Mouse (Mus musculus) adrenal gland, postnatal 25 days (tissue): ENCODE data around the gene Evc. TPM values are rescaled to one million over a fixed set of nuclear protein-coding genes. Genes with fewer than 3 reads are reported as not detected.
A peak's percentile ranks its signal among the peaks of the same experiment; 100 is the strongest.

ENCODE experiments used
- DNase-seq: peaks from one replicate; pipeline ENCODE4 v3.0.0; 2021; ENCODE audit warnings: mixed read lengths
- total RNA-seq: library from RNA; stranded (reverse); gene quantifications from 2 replicates; pipeline ENCODE4 v1.2.3, GENCODE M21; 2021

Gene Evc
- total RNA-seq, 1 experiment from 2014 or later: 12.5 TPM

DNA sequence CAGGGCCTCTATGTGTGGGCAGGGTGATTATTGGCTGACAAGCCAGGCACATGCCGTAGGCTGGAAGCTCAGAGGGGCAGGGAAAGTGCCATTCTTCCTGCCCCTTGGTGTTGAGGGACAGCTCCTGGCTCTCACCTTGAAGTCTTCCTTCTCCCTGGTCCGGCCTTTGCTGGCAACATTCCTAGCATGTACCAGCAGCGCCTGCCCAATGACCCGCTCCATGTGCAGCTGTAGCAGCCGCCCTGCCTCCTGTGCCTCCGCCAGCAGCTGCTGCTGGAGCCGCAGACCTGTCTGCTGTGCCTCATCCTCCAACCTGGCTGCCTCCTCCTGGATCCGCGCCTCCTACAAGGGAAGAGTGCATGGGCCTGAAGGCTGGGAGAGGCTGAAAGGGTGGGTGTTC, 26.7 kb downstream of the Evc start:
- no peak for DNase-seq

DNA sequence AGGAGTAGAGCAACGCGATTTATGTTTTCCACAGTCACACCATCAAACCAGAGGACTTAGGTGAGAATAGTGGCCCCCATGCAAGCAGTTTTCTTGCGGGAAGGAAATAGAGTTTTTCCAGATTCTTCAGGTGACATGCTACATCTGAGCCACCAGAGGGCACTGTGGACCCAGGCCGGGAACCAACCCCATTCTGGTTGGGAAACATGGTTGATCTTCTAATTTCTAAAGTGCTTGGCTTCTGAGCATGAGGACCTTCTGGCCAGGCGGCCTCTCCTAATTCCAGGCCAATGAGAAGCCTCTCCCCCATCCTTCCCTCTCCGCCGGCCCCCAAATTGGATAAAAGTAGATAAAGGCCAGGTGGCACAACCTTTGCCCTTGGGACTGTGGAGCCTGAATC, 38.3 kb downstream of the Evc start:
- peak; percentile 41 for DNase-seq

DNA sequence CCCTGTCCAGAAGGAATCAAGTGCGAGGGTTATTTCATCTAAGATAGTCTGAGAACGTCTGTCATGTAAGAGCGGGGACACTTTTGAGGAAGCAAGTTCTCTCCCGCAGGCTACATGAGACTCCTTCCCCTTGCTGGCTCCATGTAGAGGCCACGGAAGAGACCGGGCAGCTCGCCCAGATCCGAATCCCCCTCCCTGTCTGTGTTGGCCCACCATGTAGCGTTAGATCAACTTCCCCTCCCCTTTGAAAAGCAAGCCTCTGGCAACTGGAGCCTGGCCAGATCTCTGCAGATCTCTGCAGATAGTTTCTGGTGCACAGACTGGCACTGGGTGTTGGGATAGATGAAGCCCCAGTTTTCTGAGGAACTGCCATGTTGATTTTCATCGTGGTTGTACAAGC, 40.0 kb downstream of the Evc start:
- DNase-seq: no peak

DNA sequence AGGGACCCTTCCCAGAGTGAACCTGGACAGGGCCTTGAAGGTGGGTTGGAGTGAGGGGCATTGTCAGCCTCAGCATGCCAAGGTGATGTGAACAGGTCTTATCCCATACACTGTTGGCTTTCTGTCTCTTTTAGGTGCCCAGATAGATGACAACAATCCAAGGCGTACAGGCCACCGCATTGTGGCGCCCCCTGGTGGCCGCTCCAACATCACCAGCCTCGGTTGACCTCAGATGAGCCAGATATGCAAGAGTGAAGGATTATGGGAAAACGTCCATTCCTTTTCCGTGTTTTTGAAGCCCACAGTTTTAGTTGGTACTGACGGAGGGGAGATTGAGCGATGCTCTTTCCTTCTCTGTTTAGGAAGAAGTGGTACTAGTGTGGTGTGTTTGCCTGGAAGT, 45.7 kb downstream of the Evc start:
- no peak for DNase-seq

DNA sequence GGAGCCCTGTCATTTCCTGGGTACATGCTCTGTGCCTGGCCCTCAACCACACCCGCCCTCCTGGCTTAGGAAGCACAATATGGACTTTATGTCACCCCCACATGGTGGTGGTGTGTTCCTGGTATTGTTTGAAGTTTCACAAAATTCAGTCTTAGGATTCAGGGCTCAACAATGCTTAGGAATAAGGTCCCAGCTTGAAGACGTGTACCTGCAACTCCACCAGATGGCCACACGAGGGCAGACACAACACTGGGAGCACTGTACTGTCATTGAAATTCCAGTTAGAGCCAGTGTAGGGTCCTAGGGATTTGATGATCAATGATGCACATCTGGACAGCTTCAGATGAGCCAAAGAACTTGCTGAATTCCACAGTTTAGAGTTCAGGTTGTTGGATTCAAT, 47.5 kb downstream of the Evc start:
- DNase-seq: peak; percentile 23

DNA sequence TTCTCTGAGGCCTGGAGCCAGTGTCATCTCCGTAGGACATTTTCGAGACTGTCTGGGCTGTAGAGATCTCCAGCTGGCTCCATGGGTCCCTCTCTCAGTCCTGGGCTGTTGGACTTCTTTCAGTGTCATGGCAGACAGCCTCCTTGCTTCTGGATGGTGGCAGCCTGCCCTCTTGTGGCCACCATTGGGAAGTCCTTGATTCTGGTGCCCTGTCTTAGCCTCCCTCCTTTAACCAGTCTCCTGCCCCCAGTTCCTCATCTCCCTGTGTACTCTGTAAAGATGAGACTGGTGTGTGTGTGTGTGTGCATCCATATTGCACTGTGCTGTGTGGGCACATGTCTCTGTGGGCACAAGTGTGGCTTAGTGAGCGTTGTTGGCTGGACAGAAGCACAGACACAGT, 48.3 kb downstream of the Evc start:
- DNase-seq: peak; percentile 51

DNA sequence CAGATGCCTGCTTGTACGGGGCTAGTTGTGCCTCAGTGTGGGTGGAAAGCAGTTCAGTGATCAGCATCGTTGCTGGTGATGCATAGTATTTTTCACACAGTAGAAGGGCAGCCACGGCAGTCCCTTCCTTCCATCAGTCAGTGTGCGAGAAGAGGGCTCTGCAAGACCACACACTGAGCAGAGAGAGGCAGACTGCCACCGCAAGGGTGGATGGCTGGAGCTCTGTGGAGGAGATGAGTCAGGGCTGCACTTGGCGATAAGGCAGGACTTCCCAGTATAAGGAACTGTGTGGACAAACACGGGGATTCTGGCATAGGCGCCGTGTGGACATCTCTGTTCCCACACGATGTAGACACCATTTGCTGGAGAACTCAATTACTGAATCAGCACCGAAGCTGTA, 55.7 kb downstream of the Evc start:
- no peak for DNase-seq

DNA sequence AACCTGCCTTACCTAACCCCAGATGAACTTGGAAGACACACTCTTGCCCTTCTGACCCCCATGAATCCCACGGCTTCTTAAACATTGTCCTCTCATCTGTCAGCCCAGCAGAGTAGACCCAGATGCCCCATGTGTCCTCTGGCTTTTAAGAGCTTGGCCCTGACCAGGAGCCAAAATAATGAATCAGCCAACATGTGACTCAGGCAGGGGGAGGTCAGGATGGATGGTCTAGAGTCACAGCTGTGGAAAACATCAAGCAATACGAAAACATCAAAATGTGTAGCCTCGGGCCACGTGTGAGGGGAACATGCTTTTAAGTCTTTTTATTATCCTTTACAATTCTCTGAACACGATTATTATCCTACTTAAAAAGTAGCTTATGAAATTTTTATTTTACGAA, 72.9 kb downstream of the Evc start:
- peak; percentile 43 for DNase-seq

DNA sequence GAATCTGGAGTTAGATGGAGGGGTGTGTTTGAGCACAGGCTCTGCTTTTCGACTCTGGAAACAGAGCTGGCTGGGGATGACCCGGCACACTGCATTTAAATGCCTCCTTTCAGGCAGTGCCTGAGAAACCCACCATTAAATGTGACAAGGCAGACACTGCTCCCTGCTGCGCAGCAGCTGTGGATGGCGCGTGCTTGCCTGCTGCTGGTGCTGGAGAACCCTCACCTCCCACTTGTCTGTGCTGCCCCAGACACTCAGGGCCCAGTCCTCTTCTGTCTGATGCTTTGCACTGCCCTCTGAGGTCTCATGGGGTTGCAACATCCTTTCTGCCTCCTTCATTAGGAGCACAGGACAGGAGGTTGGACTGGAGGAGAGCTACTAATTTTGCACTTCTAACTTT, 75.0 kb downstream of the Evc start:
- DNase-seq: no peak

DNA sequence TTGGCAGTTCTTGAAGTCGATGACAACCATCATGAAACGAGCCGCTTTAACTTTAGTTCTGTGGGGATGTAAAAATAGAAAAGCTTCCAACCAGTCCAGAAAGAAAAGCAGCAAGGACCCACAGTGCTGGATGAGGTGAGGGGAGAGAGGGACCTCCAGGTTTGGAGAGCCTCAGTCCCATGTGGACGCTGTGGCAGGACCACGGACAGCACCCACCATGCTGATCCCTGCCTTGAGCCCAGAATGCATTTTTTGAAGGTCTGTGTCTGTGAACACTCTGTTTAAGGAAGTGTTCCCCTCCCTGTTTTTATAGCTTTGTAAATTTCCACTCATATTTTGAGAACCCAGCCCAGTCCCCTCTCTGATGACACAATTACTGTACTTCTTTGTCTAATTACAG, 79.5 kb downstream of the Evc start:
- peak; percentile 60 for DNase-seq

DNA sequence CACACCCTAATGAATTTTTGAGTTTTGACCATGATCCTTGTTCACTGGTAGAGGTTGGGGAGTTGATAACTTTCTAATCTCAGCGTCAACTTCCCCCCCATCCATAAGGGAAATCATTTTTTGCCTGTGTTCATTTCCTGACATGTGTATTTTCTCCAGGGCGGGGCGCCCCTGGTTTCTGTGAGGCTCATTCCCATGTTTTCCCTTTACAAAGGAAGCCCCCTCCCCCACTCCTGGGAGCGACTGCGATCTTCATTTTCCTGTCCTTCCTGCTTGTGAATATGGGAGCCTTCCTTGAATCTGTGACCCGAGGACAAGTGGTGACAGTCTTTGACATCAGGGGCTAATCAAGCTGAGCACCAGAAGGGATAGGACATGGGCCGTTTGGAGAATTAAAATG, 79.9 kb downstream of the Evc start:
- DNase-seq: no peak

DNA sequence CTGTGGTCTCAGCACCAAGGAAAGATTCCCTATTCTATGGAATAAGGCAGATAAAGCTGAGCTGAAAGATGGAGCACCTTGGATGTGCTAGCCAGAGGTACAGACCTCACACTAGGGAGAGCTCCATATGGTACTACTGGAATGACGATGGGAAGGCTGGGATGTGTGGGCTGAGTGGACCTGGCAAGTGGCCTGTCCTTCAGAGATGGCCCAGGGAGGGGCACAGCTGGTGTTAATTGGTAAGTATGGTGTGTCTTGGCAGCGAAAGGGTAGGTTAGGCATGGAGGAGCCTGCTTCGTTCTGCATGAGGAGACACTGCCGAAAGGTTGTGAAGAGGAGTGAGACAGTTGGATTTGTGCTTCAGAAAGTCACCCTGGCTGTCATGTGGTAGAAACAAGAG, 82.2 kb downstream of the Evc start:
- DNase-seq: no peak

DNA sequence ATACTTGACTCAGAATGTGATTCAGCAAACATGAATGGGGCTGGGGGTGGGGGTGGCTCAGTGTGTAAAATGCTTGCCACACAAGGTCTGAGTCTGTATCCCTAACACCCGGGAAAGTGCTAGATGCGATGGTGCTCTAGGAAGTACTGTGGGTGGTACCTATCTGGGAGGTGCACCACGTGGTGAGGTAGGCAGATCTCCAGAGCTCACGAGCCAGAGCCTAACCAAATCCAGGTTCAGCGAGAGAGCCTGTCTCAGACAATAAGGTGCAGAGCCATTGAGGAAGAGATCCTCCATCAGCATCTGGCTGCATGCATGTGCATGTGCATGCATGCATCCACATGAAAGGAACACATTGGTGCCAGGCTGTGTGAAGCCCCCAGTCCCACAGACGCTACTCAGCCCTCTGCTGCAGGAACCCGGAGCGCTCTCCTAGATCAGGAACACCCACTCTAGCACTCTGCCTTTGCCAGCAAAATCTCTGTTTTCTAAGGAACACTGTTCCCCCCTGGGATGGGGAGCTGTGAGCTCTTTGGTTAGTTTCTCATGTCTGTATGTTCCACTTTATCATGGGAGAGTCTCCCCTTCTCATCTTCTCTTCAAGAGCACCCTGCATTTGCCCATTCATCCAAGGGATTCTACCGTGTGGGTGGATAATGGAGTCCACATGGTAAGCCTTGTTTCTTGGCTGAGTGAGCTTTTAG, 84.4 kb downstream of the Evc start:
- DNase-seq: no peak

DNA sequence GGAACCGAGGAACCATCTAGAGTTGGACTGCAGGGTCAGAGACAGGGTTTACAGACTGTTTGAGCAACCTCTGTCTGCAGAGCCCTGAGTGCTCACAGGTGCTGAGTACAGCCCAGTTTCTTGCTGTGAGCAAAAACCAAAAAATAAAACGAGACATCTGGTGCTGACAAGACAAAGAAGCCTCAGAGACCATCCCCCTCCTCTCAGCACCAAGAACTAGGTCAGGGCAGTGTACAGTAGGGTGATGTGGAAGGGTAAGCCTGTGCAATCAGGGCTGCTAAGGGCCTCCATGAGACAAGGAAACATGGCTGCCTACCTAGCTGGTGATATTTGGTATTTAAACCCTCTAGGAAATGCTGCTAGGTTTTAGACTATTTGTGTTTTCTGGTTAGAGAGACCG, 85.1 kb downstream of the Evc start:
- DNase-seq: no peak

DNA sequence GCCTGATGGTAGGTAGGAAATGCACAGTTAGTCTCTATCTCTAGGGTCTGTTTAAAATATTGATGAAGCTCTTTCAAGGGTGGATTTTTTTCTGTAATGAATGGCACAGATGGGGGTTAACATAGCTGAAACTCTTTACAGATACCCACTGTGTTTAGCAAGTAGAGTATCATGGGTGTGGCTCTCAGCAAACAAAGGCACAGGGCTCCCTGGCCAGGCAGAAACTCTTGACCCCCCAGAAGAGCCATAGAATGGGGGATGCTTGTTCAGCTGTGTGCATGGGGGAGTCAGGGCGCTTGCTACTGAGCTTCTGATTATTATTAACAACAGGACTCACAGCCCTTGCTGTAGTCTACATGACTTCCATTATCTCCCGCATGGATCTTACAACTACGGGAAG, 87.8 kb downstream of the Evc start:
- DNase-seq: no peak

DNA sequence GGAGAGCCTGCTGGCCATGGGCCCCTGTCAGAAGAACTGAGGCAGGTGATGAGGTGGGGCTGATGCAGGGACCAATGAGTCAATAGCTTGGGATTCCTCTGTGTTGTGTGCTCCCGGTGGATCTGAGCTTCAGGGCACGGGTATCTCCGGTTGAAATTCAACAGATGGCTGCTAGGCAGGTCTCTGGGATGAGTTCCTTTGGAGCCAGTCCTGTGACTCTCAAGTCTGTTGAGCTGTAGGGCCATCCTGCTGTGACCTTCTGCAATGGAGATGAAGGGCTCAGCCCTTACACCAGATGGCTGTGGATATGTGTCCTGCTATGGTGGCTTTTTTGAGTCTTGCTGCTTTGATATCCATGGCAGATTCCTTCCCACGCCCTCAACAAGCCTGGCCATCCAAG, 89.2 kb downstream of the Evc start:
- DNase-seq: no peak

DNA sequence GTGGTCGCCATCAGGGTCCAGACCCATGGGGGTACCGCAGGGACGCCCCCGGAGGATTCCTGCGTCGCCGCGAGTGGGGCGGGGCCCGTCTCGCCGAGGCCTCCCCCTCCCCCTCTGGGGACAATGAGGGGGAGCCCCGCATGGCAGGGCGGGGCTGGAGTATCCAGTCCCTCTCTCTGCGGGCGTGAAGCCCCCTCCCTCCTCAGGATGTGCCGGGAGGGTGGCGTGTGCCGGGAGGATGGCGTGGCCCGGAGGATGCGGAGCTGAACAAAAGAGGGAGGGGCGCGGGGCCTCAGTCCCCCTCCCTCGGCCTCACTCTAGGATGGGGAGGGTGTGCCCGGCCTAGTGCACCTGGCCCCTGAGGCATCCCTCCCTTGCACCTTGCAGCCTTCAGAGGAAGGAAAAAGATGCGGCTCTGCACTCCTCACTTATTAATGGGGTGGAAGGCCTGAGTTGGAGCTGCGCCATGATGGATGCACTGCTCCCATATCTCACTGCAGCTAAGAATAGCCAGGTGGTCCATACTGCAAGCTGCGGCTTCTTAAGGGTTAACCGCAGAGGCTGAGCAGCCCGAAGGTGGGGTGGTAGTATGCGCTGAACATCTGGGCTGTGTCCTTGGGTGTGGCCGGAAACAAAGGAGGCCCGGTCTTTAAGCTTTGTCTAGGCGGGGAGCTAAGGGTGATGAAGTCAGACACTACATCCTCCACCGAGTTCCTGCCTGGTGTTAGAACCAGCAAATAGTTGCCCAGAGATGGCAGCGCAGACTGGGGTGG, 90.4 kb downstream of the Evc start:
- no peak for DNase-seq

DNA sequence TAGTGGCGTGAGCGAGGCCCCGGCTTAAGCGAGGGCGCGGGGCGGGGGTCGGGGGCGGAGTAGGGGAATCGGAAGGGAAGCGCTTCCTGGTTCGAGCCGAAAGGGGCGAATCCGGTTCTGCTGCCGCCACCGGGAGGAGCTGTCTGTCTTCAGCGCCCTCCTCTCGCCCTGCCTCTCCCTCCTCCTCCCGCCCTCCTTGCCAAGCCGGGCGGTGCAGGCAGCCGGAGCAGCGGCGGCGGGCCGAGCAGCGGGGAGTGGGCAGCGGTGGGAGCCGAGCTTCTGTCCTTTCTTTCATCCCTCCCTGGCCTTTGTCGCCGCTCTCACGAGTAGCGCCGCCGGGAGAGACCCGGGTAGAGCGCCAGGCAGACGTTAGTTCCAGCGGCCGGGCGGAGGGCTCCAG, 91.0 kb downstream of the Evc start:
- DNase-seq: peak; percentile 45

DNA sequence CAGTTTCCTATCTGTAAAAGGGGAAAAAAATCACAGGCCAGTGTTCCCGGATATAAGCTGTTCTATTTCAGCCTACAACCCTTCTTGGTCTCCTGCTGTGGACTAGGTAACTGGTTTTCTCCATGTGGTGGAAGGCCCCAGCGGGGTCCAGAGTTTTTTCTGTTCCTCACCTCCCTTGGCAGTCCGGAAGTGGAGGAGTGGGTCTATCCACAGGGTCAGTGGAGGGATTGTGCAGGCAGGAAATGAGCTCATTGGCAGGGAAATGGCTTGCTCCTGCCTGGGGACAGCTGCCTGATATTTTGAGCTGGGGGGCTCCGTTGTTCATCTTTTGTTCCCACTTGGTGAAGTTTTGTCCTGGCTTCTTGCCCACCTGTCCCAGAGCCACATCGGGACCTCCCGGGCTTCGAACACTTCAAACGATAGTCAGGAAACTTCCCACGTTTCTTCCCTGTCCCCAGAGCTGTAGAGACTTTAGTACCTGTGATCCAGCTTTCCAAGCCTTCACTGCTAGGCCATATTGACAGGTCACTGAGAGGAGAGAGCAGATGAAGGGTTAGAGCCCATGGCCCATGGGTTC, 91.9 kb downstream of the Evc start:
- DNase-seq: no peak

DNA sequence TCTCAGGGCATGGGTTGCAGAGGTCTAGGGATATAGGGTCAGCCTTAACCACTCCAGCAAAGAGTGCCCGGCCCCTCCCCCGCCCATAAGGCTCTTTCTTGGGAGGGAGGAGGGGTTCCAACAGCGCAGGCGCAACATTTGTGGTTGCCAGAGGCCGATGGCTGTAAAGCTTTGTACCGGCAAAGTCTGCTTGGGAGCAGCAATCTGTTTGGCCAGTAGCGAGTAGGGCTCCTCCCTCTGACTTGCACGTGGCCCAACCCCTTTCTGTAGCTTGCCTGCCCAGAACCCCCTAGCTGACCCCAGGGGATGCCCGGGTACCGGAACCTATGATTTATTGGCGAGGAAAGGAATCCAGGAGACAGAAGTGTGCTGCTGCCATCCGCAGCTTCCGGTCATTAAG, 92.5 kb downstream of the Evc start:
- DNase-seq: no peak

DNA sequence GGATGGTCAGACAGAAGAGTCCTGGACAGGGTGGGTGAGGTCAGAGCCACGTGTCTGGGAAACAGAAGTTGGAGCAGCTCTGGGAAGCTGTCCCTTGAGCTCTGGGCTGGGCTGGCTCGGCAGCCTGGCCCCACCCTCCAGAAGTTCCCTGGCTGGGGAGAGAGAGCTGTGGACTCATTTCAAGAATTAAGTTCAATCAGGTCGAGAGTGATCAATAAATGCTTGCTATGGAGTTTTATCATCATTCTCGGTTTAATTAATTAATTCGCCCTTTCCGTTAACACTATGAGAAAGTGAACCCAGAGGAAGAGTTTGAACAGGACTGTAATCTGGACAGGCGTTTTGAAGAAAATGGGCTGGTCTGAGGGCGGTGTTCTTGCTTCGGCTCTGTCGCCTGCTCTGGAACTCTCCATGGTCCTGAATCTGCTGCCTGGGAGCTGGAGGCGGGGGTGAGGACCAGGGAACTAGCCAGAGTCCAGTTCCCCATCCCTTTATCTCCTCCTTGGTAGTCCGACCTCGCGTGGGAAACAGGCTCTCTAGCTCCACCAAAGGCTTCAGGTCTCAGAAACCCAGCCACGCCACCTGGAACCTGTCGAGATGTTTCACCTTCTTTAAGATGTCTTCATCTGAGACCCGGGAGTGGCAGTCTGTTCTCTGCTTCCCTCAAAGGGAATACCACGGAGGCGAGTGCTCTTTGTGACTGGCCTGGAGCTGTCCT, 93.4 kb downstream of the Evc start:
- peak; percentile 75 for DNase-seq

DNA sequence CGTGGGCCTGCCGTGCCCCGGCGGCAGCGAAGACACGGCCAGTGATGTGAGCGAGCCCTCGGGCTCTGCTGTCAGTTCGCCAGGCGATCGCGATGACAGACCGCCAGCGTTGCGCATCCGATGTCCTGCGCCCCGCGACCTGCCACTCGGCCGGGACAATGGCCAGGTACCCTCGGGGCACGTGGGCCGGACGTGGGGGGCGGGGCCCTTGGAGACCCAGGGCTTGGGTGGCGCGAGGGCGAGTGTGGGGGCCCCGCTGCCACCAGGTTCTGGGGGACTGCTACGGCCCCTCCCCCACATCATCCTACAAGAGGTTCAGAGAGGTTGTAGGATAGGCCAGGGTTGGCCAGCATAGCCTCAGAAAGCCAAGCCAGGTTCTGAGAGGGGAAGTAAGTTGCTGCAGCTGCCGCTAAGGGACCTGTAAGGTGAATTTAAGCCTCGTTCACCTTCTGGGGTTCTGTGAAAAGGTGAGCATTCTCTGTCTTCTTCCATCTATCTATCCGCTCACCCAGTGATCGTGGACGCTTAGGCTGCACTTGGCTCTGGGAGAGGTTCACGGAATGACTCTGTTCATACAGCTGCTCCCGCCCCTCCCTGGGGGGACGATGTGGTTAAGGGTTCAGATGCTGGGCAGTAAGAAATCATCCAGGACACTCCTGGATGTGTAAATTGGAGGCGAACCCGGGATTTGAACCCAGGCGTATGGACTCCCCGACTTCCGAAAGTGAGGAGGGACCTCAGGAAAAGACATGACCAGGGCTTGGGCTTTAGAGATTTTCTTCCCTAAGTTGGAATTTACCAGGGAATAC, 94.1 kb downstream of the Evc start:
- no peak for DNase-seq
